Mouse (Mus musculus): ENCODE measurements around the gene Snx9.

DNA sequence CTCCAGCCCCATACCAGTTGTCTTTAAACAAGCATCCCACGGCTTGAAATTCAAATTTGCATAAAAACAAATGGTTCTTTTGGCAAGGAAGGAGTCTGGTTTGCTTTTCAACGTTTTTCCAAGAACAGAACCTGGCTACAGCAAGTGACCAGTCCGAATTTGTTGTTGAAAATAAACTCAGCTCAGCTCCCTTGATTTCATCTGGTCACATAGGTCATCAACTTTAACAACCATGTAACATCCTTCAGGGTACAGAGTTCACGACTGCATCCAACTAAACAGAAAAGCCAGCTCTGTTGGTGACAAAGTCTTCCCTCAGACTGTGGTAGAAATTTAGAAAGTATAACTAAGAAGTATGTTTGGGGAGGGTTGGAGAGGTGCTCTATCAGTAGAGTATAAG is 21.7 kb downstream of the Snx9 start:
- no peak for TF ChIP-seq EP300 (IDR thresholded peaks at IDR 0.05; ENCODE audit: low read depth)
- no peak for TF ChIP-seq CTCF (IDR thresholded peaks at IDR 0.05; ENCODE audit: low read depth)

Data from liver, embryonic 14.5 days (tissue).